Mouse (Mus musculus) MEL (cell line): ENCODE data around the gene Gpt2.

Experiments
- CHD2 ChIP-seq: IDR thresholded peaks from 2 replicates; pipeline ENCODE4 v1.6.1; 2011; ENCODE audit warnings: low read length, improper control_type of control experiment
- CTCF ChIP-seq, 3 experiments: IDR thresholded peaks in 2 of 3; conservative IDR thresholded peaks in 1 of 3; 2 replicates each; pipeline ENCODE4 v1.5.1; 2011 to 2012; ENCODE audit warnings: low read length in 3 of 3, low read depth in 2 of 3, mild to moderate bottlenecking in 2 of 3, improper control_type of control experiment in 1 of 3, inconsistent platforms in 1 of 3, mixed read lengths in 1 of 3, moderate library complexity in 1 of 3; ENCODE audit not compliant: control insufficient read depth in 1 of 3, insufficient read depth in 1 of 3, poor library complexity in 1 of 3, severe bottlenecking in 1 of 3
- MAFK ChIP-seq: IDR thresholded peaks from 2 replicates; pipeline ENCODE4 v1.6.1; 2011; ENCODE audit warnings: low read depth, mild to moderate bottlenecking, low read length, improper control_type of control experiment, borderline replicate concordance
- POLR2A ChIP-seq, 2 experiments: IDR thresholded peaks; 2 replicates each; pipeline ENCODE4 v1.6.1; 2011 to 2012; ENCODE audit warnings: low read length in 2 of 2, mild to moderate bottlenecking in 2 of 2, control low read depth in 1 of 2, improper control_type of control experiment in 1 of 2, low read depth in 1 of 2, moderate library complexity in 1 of 2; ENCODE audit not compliant: control insufficient read depth in 1 of 2, insufficient read depth in 1 of 2, poor library complexity in 1 of 2
- RCOR1 ChIP-seq: IDR thresholded peaks from 2 replicates; pipeline ENCODE4 v1.6.1; 2012; ENCODE audit warnings: low read depth, mild to moderate bottlenecking, inconsistent platforms, low read length, improper control_type of control experiment
- SMC3 ChIP-seq: IDR thresholded peaks from 2 replicates; pipeline ENCODE4 v1.6.1; 2011; ENCODE audit warnings: low read depth, low read length, improper control_type of control experiment
- USF1 ChIP-seq: IDR thresholded peaks from 2 replicates; pipeline ENCODE4 v1.6.1; 2014; ENCODE audit warnings: low read depth, mild to moderate bottlenecking, inconsistent platforms, low read length, improper control_type of control experiment, moderate library complexity
- ZC3H11A ChIP-seq: IDR thresholded peaks from 2 replicates; pipeline ENCODE4 v1.6.1; 2012; ENCODE audit warnings: low read depth, mild to moderate bottlenecking, inconsistent platforms, low read length, improper control_type of control experiment
- ZNF384 ChIP-seq: IDR thresholded peaks from 2 replicates; pipeline ENCODE4 v1.6.1; 2012; ENCODE audit warnings: low read depth, mild to moderate bottlenecking, inconsistent platforms, low read length, improper control_type of control experiment

DNA sequence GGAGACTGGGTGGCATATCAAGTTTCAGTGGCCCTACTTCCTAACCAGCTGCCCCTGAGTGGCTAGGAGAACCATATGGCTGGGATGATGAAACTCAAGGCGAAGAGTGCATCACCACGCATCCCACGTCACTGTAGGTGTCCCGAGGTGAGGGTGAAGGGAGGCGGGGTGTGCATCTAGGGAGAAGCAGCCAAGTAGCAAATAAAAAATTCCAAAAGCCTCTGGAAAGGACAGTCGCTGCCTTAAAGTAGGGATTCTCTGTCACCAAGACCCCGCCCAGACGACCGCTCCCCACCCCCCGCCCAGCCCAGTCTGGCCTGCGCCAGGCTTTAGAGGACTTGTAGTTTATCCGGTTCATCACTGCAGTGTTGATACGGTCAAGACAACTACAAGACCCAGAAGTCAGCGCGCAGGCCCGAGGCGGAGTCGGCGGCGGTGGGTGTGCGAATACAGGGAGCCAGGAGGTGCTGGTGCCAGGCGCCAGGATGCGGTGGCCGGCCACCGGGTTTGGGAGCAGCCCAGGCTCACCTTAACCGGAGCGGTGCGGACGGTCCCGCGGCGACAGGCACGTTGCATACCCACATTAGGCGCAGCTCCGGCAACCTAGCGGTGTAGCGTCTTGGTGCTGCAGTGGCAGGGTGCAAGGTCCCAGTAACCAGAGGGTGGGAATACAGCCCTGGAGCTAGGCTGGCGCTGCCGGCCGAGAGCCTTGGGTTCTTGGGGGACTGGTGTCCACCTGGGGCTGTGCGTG, at the start of gene Gpt2:
- no peak for TF ChIP-seq MAFK
- TF ChIP-seq CTCF (IDR thresholded peaks at IDR 0.05 in 2 of 3, conservative IDR thresholded peaks at IDR 0.05 in 1 of 3; ENCODE audit: control insufficient read depth in 1 of 3, insufficient read depth in 1 of 3, low read depth in 2 of 3, low read length in 3 of 3, poor library complexity in 1 of 3, severe bottlenecking in 1 of 3), result no peak
- no peak; the same call in 1 of the 2 replicates for TF ChIP-seq CHD2
- TF ChIP-seq ZC3H11A, result no peak
- no peak for TF ChIP-seq SMC3
- peak; percentile 33 for TF ChIP-seq USF1
- TF ChIP-seq POLR2A (IDR thresholded peaks at IDR 0.05; ENCODE audit: control insufficient read depth in 1 of 2, insufficient read depth in 1 of 2, low read depth in 1 of 2, low read length in 2 of 2, poor library complexity in 1 of 2), result peak; percentile 52 to 68; a peak in 2 of 4 replicates
- TF ChIP-seq ZNF384, result no peak
- no peak for TF ChIP-seq RCOR1
